Mouse (Mus musculus) yolk sac, embryonic 10.5 days (tissue): Measurements from ENCODE around the gene Tmem114.

Experiments
- DNase-seq: peaks from one replicate; pipeline ENCODE4 v3.0.0-alpha.2; 2017; ENCODE audit warnings: low spot score

The Tmem114 gene

DNA sequence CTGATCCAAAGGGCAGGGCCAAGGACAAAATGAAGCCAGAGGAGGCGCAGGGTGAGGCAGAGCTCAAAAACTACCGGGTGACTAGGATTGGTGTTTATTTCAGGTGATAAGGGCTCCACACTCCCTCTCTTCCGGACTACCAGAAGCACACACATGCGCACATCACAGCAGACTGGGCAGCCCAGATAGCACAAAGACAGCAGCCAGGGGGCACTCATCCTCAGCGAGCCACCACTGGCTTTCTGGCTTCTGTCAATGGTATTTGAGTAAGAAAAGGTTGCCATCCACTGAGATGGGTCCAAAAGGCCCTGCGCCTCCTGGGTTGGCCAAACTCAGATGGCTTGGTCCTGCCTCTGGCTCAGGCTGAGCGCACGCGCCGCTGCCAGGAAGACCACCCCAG, 15.7 kb downstream of the Tmem114 start:
- peak; percentile 7 for DNase-seq

DNA sequence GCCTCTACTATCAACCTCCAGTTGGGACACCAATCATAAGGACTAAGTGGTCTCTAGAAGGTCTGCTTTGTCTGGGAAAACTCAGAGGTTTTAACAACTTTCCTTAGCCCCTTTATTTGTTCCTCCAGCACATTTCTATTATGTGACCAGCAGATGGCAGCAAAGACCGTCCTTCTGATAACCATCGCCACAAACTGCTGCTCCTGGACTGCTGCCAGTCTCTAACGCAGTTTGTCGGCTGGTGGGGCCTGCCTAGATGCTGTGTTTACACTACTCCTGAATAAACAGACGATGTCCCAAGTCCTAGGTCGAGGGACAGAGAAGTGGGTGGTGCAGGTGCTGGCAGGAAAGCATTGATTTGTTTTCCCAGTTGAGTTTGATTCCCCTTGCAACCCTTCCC, 18.2 kb downstream of the Tmem114 start:
- DNase-seq = peak; percentile 59

DNA sequence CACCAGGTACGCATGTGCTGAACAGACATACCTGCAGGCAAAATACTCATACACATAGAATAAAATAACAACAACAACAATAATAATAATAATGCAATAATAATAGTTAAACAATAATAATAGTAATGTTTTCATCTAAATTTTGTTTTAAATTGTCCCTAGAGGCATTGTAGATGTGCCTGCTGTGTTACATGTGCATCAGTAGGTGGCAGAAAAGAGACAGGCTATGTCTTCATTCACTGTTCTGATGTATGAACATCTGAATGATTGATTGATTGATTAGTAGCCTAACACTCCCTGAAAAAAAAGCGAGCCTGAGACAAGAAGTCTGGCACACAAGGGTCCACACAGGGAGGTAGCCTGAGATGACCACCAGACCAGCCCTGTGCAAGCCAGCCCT, 22.3 kb downstream of the Tmem114 start:
- no peak for DNase-seq

DNA sequence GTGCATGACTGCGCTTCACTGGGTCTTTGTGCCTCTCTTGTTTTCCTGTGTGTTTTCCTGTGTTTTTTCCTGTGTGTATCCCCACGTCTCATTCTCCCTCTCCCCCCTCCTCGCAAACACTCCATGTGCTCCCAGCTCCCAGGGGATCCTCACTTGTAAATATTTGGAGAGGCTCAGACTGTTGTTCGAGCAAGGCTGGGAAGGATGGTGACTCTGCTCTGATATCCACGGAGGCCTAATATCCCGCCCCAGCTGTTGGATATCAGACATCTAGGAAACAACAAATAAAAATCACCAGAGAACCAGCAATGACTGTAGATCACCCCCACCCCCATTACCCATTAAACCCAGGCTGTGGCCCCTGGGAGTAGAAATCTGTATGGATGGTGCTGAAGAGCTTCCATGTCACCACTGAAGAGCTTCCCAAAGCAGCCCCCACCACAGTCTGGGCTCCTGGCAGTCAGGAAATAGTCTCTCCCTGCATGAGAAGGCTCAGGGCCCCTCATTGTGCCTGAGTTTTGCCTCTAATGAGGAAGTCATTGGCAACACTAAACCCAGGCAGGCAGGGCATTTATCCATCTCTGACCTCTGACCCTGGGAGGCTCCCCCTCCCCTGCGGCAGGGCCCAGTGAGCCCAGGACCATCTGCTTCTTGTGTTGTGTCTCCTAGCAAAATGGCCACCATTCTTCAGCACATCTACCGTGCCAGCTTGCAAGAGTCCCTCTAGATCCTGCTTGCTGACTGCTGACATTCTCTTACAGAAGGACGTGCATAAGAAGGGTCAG, 23.6 kb downstream of the Tmem114 start:
- DNase-seq = no peak

DNA sequence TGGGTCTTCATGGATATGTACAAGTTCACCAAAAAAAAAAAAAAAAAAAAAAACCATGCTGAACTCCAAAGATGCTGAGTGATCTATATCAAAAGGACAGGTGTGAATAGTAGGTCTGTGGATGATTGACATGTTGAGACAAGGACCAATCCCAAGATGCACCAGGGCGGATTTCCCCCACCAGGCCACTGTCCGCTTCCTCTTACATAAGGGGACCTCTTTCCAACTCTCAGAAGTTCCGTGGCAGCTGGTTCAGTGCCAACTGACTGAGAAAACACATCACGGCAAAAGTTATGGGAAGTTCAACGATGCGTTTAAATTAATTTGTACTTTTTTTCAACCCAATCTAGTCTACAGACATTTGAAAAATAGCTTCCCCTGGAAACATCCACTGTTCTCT, 25.1 kb downstream of the Tmem114 start:
- DNase-seq = no peak

DNA sequence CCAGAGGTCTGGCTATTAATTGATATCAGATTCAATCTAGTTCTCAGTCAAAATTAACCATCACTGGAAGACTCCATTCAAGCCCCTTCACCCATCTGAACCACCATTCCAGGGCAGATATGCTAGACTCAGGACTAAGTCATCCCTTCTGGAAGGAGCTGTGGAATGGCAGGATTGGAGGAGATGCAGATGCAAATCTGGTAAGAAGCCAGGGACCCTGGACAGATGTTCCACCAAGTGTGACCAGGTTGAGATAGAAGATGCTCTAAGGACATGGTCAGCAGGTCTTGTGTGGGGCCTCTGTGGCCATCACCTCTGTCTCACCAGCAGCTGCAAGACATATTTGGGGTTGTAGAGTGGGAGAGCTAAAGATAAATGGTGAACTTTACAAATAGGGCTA, 30.0 kb downstream of the Tmem114 start:
- DNase-seq = no peak

DNA sequence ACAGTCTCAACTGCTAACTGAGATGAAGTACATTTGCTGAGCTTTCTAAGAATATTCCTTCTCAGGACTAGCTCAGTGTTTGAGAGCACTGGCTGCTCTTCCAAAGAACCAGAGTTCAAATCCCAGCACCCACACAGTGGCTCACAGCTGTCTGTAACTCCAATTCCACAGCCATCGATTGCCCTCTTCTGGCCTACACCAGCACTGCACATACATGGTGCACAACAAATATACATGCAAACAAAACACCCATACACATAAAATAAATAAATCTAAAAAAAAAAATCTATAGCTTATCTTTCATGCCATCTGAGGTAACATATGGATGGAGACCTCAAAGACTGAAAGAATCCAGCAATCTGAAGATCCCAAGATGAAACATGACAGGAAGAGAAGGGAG, 36.4 kb downstream of the Tmem114 start:
- no peak for DNase-seq

DNA sequence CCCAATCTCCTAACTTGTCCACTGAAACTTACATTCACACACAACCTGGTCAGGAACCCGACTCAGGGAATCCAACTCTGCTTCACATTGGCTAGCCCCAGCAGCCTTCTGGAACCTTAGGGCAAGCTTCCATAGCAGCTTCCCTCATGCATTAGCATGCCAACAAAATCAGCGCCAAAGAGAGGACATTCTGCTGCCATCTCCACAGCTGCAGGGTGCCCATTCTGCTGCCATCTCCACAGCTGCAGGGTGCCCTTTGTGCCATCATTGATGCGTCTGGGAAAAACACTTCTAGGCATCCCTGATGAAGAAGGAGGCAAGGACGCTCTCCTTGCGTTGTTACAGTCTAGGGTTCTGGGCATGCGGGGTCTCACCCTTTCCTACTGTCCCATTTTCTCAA, 38.5 kb downstream of the Tmem114 start:
- DNase-seq = no peak

DNA sequence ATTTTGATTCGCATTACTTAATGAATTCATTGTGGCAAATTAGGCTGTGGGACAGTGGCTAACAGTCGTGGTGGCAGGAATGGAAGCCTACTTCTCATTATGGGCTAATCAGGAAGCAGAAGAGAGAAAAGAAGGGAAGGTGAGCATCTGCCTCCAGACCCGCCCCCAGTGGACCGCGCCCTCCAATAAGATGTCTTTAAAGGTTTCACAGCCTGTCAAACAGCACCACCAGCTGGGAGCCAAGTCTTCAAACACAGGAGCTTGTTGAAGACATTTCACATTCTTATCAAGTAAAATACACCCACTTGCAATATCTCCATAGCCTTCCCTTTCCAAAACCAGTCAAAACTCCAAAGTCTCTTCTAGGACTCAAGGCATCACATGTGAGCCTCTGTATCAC, 39.3 kb downstream of the Tmem114 start:
- DNase-seq = no peak

DNA sequence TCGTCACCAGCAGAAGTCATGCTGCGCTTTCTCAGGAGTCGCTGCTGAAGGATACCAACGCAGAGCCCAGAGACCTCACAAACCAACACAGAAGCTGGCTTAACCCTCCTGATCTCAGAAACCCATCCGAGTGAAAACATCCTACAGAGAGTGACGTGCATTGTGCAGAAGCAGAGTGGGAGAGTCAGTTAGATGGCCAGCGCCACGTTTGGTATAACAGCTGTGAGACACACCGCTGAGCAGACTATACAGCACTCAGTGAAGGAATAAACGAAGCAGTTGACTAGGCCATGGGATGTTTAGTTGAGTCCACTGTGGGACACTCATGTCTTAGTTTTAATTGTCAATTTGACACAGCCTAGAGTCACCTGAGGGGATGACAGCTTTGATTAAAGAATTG, 40.2 kb downstream of the Tmem114 start:
- DNase-seq = no peak

DNA sequence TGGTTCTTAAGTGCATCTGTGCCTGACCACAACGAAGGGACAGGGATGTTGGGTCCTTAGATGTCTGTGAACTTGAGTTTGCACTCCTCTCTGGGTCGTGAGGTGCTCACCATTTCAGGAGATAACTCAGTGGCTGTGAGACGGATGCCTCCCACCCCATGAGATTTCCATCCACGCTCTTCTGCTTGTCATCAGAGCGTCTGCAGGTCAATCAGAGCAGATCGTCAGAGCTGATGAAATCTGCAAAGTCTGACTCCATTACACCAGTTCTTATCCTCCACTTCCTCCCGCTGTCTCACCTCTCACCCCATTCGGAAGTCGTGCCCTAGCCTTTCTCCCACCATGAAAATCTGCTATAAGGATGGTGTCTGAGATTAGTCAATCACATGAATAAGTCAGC, 41.5 kb downstream of the Tmem114 start:
- DNase-seq = no peak

DNA sequence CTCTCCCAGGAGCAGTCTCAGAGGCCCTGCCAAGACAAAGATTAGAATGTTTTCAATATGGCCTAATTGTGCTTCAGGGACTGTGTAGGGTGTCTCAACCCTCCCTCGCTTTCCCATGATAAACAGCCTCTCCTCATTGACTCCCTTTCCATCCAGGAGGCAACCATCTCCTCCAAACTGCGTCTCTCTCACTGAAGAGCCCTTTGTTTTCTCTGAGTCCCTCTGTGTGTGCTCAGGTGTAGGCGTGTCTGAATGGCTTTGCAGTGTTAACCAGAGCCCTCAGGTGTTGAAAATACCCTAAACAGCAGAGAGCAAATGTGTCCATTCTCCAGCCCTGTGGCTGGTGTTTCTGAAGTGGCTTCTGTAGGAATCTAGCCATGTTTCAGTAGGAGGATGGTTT, 61.9 kb downstream of the Tmem114 start:
- no peak for DNase-seq
